Mouse (Mus musculus): ENCODE data around the gene Ap3d1. TPM values are rescaled to one million over a fixed set of nuclear protein-coding genes. Genes with fewer than 3 reads are reported as not detected.

Ap3d1 gene
- total RNA-seq, 2 experiments from 2014 or later = 128 to 143 TPM

DNA sequence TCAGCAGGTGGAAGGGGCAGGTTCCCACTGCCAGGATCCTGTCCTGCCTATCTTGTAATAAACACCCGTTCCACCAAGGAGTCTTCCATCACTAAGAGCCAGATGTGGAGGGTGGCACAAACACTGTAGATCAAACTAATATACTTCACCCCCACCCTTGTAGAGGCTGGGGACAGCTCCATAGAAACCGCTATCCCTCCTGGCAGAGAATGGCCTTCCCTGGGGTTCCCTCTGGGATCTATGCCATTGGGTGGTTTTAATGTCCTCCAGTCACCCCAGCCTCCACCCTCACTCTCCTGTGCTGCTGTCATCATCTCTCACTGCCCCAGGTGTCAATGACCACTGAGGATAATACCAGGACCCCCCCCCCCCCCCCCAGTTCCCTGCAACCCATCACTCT is 71.5 kb downstream of the Ap3d1 start:
- no peak for DNase-seq (ENCODE audit: extremely low spot score in 1 of 2, low spot score in 1 of 2)

DNA sequence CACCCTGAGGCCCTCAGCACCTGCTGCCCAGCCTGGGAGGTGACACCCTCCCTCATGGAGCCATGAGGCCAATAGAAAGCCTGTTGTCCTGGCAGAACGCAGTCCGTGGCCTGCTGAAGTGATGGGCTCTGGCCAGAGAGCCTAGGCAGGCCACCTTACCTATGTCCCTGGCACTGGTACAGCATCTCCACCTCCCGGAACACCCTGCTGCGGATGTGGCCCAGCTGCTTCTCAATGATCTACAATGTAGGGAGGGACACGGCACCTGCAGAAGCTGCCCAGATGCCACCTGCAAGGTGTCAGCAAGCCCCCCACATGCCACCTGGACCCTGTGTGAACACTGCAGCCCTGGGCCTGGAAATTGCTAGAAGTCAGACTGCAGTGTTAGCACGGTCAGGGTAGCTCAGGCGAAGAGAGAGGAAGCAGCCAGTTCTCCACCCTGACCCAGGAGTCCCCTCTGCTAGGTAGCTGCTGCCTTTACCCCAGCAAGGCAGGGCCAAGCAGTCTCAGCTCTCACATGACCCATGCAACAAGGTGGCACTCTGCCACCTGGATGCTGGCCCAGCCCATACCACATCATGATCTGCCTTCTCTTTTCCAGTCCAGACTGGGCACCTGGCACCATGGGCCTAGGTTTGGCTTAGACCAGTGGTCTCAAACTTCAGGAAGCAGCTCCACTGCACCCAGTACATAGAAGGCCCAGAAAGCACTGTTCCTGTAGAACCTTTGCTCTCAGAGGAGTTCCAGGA is 72.2 kb downstream of the Ap3d1 start:
- no peak for DNase-seq (ENCODE audit: extremely low spot score in 1 of 2, low spot score in 1 of 2)

DNA sequence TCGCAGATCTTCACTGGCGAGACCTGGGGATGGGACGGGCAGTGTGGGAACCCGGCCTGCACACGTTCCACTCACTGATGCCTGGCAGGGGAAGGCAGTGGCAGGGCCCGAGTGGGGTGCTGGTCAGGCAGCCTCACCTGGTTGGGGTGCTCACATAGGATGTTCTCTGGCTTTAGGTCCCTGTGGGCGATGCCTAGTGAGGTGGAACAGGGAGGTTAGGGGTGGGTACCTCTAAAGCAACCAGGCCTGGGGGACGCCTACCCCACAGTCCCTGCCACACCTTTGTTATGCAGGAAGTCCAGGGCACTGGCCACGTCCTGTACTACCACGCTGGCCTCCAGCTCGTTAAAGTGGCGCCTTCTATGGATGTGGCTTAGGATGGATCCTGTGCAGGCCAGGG is 73.0 kb downstream of the Ap3d1 start:
- no peak for DNase-seq (ENCODE audit: extremely low spot score in 1 of 2, low spot score in 1 of 2)

DNA sequence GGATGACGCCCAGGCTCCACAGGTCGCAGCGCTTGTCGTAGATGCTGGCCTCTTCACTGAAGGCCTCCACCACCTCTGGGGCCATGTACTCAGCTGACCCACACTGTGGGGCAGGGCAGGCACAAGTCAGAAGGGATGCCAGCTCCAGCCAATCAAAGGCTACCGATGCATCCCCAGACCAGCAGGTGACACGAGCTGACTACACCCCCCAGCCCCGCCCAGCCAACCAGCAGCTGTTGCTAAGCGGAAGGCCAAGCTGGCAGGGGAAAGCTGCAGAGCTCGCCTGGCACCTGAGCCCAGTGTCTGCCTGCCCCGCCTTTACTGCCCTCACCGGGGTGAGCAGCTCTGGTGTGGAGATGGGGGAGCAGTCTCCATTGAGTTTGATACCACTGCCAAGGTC is 73.5 kb downstream of the Ap3d1 start:
- DNase-seq (ENCODE audit: extremely low spot score in 1 of 2, low spot score in 1 of 2) = no peak

DNA sequence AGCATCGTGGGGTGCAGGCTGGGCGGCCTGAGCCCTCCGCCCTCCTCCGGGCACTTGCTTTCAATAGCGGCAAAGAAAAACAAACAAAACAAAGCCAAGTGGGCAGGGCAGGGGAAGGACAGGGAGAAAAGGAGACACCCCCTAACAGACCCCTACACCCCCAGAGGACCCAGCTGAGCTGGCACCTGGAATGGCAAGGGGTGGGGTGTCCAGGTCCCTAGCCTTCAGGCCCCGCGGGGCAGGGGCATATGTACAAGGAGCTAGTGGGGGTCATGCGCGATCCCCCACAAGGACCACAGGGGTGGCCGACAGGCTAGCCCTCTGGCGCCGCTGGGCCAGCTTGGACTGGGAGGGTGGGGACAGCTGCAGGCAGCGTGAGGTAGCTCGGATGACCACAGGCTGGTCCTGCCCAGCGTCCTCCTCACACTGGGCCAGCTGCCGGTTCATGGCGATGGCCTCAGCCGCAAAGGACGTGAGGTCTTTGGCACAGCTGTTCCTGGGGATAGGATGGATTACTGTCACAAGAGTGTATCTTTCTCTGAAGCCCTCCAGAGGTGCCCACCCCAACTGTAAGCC is 75.1 kb downstream of the Ap3d1 start:
- DNase-seq (ENCODE audit: extremely low spot score in 1 of 2, low spot score in 1 of 2) = no peak

DNA sequence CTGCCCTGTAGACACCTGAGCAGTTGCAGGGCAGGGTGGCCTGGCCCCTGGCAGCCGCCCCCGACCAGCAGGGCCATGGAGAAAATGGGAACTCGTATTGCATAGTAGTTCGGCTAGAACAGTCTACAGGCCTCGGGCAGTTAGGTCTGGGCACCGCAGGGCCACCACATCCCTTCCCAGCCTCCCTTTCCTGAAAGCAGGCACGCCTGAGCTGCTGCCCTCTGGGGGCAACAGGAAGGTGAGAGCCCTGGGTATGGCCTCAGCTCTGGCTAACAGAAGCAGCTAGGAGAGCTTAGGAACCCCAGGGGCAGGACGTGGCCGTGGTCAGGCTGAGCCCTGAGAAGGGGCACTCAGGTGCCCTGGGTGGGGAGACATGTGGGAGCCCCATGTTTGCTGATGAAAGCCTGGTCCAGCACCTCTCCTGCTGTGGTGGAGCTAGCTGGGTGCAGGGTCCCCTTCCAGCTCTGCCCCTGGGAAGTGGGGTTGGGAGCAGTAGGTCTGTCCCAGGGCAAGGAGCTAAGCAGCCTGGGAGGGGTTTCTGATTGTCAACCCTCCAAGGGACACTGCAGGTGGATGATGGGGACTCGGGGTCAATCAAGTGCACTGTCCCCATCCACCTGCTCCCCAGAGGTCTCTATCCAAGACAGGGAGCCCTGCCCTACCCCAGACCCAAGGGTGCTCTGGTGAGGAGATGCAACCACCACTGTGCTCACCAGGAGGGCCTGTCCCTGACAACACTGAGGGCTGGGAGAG is 75.9 kb downstream of the Ap3d1 start:
- DNase-seq (ENCODE audit: extremely low spot score in 1 of 2, low spot score in 1 of 2) = no peak

DNA sequence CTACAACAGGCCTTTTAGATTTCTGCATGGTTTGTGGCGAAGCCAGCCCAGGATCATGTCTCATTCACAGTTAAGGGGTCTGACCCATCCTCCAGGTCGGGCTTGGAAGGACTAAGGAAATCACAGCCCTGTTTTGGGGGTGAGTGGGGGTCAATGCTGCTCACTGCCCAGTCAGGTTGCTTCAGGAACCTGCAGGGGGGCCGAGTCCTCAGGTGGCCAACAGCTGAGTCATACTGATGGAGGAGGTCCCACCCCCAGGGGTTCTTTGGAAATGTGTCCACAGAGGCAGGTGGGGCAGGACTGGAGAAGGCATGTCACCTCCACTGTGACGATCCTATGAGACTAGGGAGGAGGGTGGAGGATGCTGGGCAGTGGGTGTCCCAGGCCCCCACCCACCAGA is 76.6 kb downstream of the Ap3d1 start:
- DNase-seq (ENCODE audit: extremely low spot score in 1 of 2, low spot score in 1 of 2) = no peak

DNA sequence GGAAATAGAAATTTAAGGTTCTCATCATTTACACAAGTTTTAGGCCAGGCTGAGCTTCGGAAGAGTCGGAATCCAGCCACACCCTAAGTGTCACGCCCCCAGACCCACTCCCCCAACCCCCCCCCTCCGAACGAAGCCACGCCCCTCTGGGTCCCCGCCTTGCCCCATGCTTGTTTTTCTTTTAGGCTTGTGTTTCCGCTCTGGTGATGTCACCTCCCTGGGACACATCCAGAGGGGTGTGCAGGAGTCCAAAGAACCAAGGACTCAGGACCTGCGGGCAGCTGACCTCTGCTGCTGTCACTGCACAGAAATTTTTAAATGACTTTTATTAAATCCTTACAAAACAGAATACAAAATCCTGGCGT is 77.1 kb downstream of the Ap3d1 start:
- no peak for DNase-seq (ENCODE audit: extremely low spot score in 1 of 2, low spot score in 1 of 2)

DNA sequence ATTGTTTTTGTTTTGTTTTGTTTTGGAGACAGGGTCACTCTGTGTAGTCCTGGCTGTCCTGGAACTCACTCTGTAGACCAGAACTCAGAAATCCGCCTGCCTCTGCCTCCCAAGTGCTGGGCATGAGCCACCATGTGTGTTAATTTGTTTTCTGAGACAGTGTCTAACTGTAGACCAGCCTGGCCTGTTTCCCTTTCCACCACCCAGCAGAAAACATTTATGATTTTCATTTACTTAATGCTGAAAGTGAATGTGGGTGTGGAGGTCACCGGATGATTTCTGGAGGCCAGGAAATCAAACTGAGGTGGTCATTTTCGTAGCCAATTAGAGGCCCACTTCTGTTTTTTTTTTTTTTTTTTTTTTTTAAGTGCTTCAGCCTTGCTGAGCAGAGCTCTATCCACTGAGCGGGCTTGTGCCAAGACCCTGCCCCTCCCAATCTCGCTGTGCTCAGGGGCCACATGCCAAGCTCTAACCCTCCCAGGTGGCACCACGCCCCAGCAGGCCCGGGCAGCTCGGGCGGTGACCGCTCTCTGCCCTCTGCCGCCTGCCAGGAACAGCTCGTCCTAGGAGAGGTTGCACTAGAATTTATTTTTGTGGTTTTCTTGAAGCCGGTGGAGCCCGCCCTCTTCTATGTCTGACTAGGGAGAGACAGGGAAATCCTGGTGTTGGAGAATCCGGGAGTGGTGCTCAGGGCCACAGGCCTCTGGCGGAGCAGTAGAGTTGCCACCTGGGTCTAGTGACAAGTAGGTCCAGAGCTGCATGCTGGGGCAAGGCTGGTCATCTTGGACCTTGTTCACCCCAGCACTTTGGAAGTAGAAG is 77.7 kb downstream of the Ap3d1 start:
- peak in 1 of 2 experiments; percentile 29 for DNase-seq (ENCODE audit: extremely low spot score in 1 of 2, low spot score in 1 of 2)

DNA sequence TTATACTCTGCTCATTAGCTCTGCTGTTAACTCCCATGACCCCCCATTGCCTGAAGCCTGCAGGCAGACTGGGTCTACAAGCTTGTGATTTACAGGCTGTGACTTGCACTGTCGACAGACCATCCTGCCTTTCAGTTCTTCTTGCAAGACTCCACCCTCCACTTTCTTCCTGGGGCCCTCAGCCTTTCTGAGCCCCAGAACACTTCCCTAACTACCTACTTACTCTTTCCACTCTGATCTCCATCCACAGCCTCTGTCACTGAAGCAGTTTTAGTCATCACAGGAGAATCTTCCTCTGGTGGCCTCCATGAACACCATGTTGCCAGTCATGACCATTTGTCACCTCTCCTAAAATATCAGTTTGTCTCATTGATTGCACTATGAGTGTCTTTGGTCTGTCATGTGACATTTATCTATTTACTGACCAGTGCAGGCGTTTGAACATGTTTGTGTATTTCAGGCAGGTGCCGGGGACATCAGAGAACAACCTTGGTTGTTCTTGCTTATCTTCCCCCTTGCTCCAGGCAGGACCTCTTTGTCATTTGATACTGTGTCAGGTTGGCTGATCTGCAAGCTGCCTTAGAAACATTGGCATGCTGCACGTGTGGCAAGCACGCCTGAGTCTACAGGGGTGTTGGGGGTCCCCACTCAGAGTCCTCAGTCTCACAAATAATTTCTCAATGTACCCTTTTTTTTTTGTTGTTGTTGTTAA is 78.4 kb downstream of the Ap3d1 start:
- DNase-seq (ENCODE audit: extremely low spot score in 1 of 2, low spot score in 1 of 2) = no peak

DNA sequence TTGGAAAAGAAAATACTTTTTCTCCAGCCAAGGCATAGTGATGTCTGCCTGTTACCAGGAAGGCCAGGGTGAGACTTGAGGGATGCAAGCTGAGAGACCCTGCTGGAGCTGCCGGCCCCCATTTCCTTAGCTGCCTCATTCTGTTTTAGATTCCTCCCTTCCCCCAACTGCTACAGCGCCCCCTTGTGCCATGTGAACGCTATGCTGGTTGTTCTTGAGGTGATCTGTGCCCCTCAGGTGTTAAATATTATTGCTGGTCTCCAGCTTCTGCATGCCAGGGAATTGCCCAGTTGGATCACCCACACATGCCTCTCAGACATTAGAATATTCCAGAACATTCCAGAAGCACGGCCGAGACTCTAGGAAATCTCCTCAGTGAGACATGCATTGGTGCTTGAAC is 80.9 kb downstream of the Ap3d1 start:
- peak in 1 of 2 experiments; percentile 52 for DNase-seq (ENCODE audit: extremely low spot score in 1 of 2, low spot score in 1 of 2)

DNA sequence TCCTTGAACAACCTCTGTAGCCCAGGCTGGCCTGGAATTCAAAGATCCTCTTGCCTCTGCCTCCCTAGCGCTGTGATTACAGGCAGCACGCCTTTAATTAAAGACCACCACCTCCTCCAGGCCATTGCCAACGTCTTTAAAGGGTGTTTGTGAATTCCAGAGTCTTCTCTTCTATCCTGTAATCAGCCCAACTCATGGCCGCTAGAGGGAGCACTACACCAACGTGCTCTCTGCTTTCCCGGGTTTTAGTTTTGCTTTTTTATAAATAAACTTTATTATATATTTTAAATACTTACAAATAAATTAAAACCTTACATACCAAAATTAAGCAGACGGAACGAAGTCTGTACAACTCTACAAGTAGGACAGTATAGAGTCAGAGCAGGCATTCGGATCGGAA is 82.9 kb downstream of the Ap3d1 start:
- DNase-seq (ENCODE audit: extremely low spot score in 1 of 2, low spot score in 1 of 2) = peak; percentile 69 to 92

DNA sequence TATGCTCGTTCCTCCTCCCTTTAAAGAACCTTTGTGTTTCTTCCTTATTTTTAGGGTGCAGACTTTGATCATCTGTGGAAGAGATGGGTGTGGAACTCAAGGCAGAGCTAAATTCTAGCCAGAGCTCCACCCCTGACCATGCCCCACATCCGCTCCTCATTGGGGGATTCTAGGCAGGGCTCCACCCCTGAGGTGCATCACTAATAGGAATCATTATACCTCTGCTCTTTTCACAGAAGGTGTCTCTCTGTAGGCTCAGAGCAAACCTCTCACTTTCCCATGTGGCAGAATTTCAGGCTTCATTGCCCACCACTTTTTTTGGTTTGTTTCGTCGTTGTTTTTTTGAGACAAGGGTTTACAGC is 83.2 kb downstream of the Ap3d1 start:
- DNase-seq (ENCODE audit: extremely low spot score in 1 of 2, low spot score in 1 of 2) = no peak

DNA sequence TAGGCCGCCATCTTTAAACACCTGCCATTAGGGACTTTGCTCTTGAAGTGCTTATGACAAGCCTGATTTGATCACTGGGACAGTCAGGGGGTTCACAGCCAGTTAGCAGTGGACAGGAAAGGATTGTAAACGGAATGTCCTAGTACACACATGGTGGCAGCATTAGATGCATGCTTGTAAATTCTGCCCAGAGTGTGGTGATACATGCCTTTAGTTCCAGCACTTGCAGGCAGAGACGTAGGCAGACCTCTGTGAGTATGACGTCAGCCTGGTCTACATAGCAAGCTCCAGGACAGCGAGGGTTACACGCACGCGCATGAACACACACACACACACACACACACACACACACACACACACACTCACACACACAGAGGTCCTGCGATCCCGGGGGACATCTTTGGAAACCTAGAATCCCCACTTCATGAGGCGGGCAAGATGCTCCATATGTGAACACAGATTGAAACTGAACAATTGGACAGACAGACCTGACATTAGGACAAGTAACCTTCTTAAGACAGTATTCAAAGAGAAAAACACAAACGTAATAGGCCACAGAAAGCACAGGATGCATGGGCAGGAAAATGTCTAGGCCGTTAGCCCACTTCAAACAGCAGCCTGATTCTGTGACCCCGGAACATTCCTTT is 83.7 kb downstream of the Ap3d1 start:
- no peak for DNase-seq (ENCODE audit: extremely low spot score in 1 of 2, low spot score in 1 of 2)

Other genes starting within 250 kb of the Ap3d1 start
- not detected for gene Onecut3, start 247.4 kb downstream of the Ap3d1 start, total RNA-seq (2021)
- gene Atp8b3, start 203.1 kb downstream of the Ap3d1 start, total RNA-seq (2021) = under 1 TPM; 0.19 to 0.47 TPM
- 10 to 100 TPM; 45.2 to 54.6 TPM for gene Rexo1, start 180.7 kb downstream of the Ap3d1 start, total RNA-seq (2021)
- gene Klf16, start 164.9 kb downstream of the Ap3d1 start, total RNA-seq (2021) = 10 to 100 TPM; 57.3 to 57.6 TPM
- gene Abhd17a, start 151.9 kb downstream of the Ap3d1 start, total RNA-seq (2021) = 100 to 1,000 TPM; 184 to 192 TPM
- 10 to 100 TPM; 44.1 to 45.5 TPM for gene Scamp4, start 139.4 kb downstream of the Ap3d1 start, total RNA-seq (2021)
- 1 to 10 TPM; 1.7 to 1.8 TPM for gene Adat3, start 139.4 kb downstream of the Ap3d1 start, total RNA-seq (2021)
- gene Gm49322, start 136.2 kb downstream of the Ap3d1 start, total RNA-seq (2021) = 1 to 10 TPM; 2.4 to 3.4 TPM
- gene Csnk1g2, start 119.4 kb downstream of the Ap3d1 start, total RNA-seq (2021) = 100 to 1,000 TPM; 208 to 236 TPM
- gene Btbd2, start 85.2 kb downstream of the Ap3d1 start, total RNA-seq (2021) = 100 to 1,000 TPM; 103 to 107 TPM
- gene Mknk2, start 64.2 kb downstream of the Ap3d1 start, total RNA-seq (2021) = 10 to 100 TPM; 45.0 to 50.9 TPM
- gene Mob3a, start 40.3 kb downstream of the Ap3d1 start, total RNA-seq (2021) = 10 to 100 TPM; 13.0 to 13.6 TPM
- 10 to 100 TPM; 46.4 to 61.7 TPM for gene Izumo4, start 40.1 kb downstream of the Ap3d1 start, total RNA-seq (2021)
- gene Dot1l, start 12.9 kb upstream of the Ap3d1 start, total RNA-seq (2021) = 10 to 100 TPM; 39.9 to 60.6 TPM
- gene Sf3a2, start 55.9 kb upstream of the Ap3d1 start, total RNA-seq (2021) = 10 to 100 TPM; 46.2 to 52.0 TPM
- gene Plekhj1, start 56.4 kb upstream of the Ap3d1 start, total RNA-seq (2021) = 10 to 100 TPM; 63.6 to 71.6 TPM
- 1 to 10 TPM; 2.3 to 3.2 TPM for gene Amh, start 63.0 kb upstream of the Ap3d1 start, total RNA-seq (2021)
- gene Jsrp1, start 71.2 kb upstream of the Ap3d1 start, total RNA-seq (2021) = 1 to 10 TPM; 2.5 to 3.5 TPM
- 100 to 1,000 TPM; 491 to 550 TPM for gene Oaz1, start 84.4 kb upstream of the Ap3d1 start, total RNA-seq (2021)
- gene Lingo3, start 101.8 kb upstream of the Ap3d1 start, total RNA-seq (2021) = 10 to 100 TPM; 38.3 to 39.9 TPM
- 10 to 100 TPM; 41.5 to 43.8 TPM for gene Lsm7, start 112.9 kb upstream of the Ap3d1 start, total RNA-seq (2021)
- 10 to 100 TPM; 61.5 to 65.7 TPM for gene Sppl2b, start 113.0 kb upstream of the Ap3d1 start, total RNA-seq (2021)
- under 1 TPM; 0.40 to 0.62 TPM for gene Tmprss9, start 129.6 kb upstream of the Ap3d1 start, total RNA-seq (2021)
- 100 to 1,000 TPM; 145 to 167 TPM for gene Timm13, start 158.7 kb upstream of the Ap3d1 start, total RNA-seq (2021)
- 10 to 100 TPM; 17.5 to 19.6 TPM for gene Lmnb2, start 176.0 kb upstream of the Ap3d1 start, total RNA-seq (2021)
- gene Gadd45b, start 187.8 kb upstream of the Ap3d1 start, total RNA-seq (2021) = 10 to 100 TPM; 15.0 to 16.7 TPM

All from layer of hippocampus, postnatal 25 days (tissue).